Mouse (Mus musculus): ENCODE data around the gene Cdh20. TPM values are rescaled to one million over a fixed set of nuclear protein-coding genes. Genes with fewer than 3 reads are reported as not detected.

Gene Cdh20
- not detected for polyA plus RNA-seq (2017; shearing (Covaris generic))

GRCm38 (mm10) chr1:104768371-104769249 is at the start of gene Cdh20:
Gene Cdh20, plus strand, starts transcription at chr1:104768529.
- ATAC-seq: no peak

DNA sequence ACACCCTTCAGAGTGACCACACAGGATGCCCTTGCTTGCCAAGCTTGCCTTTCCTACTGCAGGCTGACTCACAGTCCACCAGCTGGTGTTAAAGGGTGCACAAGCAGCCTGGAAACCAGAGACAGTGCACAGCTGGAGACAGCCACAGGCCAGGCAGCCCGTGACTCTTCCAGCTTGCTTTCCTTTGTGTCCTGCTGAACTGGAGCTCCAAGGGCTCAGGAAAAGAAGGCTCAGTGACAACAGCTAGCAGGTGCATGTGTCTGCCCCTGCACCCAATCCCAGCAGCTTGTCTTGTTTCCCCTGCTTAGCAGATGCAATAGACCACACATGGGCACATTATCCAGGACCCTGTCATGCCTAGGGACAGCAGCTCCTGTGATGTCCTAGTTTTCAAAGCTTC is 21.5 kb upstream of the Cdh20 start:
- no peak for ATAC-seq

- no peak for ATAC-seq
Measured at GRCm38 (mm10) chr1:104747438-104747837, 20.9 kb upstream of the Cdh20 start.

DNA sequence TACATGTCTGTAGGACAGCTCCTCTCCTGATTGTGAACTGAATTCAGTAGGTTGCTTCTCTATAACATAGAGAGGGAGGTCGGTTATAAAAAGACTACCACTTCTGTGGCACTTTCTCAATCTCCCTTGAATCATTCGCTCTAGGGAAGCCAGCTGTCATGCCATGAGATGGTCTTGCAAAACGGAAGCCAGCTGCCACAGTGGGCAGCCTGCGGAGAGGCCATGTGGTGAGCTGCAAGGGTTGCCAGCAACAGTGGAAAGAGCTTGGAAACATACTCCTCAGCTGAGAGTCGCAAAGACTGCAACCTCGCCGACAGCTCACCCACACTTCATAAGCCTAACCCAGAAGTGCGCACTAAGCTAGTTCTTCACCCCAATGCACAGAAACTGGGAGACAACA is 13.8 kb upstream of the Cdh20 start:
- no peak for ATAC-seq

GRCm38 (mm10) chr1:104755896-104756295 is 12.4 kb upstream of the Cdh20 start:
- ATAC-seq: no peak

DNA sequence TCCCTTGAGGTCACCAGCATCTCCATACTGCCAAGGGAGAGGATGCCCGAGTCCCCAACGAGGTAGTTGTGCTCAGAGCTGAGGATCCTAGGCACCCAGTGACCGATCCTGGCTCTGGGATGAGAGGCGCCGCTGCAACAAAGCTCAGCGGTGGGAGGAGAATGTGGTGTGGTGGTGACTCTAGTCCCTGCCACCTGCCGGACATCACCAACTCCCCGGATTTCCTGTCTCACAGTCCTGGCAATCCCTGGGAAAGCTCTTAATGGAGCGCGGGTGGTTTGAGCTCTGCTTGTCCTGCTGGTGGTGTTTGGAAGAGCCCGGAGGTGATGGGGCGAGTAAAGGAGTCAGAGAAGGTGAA is 900 bp downstream of the Cdh20 start:
- no peak for ATAC-seq

DNA sequence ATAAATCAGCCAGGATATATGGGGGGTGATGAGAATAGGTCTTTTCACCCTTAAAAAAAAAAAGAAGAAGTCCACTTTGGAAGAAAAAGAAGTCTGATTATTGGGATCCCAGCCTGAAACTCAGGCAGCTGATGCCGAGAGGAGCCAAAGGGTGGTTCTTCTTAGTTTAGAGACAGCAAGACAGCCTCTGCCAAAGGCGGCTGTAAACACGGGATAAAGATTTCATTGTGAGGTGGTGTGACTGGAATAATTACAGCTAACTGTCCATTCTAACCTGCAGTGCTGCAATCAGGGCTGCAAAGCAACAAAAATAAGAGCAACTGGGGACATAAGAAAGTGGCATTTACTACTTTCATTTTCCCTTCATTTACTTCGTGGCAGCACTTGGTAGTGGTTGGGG is 3.6 kb downstream of the Cdh20 start:
- ATAC-seq: no peak

DNA sequence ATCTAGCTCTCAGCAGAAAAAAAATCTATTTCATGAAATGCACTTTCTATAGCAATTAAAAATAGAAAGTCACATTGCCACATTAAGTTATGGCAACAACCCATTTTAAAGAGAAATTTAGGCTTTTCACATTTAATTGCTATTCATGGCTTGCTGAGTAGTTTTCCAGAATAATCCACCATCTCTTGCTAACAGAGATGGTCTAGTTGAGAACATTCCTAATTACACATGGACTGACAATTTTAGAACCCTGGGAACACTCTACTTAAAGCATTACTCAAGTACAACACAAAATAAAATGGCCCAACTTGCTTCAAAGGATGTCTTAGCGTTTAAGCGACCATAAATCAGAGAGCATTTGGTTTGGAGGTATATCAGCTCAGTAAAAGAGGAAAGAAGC is 4.9 kb downstream of the Cdh20 start:
- ATAC-seq: no peak

DNA sequence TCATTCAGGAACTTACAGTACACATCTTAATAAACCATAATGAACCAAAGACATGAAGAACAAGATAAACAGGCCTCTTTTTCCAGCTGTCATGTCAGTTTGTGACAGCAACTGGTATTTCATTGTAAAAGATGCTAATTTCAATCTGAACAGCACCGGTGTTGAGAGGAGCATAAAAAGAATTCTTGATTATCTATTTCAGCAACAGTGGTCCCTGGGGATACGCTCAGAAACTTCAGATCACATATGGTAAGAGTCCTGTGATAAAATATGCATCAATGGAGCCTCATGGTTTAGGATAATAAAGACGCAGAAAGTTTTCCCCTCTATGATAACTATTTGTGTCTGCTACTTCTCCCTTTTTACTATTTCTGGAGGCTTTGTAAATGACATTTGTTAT is 25.2 kb downstream of the Cdh20 start:
- ATAC-seq: no peak

- ATAC-seq: no peak
Measured at GRCm38 (mm10) chr1:104796146-104796545, 27.8 kb downstream of the Cdh20 start.

GRCm38 (mm10) chr1:104797139-104797538 is 28.8 kb downstream of the Cdh20 start:
- ATAC-seq: no peak

- no peak for ATAC-seq
Measured at GRCm38 (mm10) chr1:104804746-104805145, 36.4 kb downstream of the Cdh20 start.

DNA sequence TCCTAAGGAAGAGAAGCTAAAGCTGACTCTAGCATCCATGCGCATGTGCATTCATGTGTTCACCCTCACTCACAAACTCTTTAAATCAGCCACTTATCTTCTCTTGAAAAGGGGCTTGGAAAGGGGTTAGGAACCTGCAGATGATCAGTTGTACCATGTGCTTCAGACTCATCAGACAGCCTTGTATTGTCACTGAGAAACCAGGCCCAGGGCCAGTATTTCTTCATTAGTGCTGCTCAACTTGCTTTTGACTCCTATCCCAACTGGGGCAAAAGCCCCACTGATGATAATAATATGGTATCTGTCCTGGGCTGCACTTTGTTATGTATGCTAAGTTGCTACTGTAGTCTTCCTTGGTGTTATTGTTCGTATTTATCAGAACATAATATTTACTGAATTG is 38.9 kb downstream of the Cdh20 start:
- ATAC-seq: no peak

GRCm38 (mm10) chr1:104817510-104817909 is 49.2 kb downstream of the Cdh20 start:
- ATAC-seq: no peak

GRCm38 (mm10) chr1:104828106-104828505 is 59.8 kb downstream of the Cdh20 start:
- ATAC-seq: no peak

- ATAC-seq: no peak
Measured at GRCm38 (mm10) chr1:104838206-104838915, 70.0 kb downstream of the Cdh20 start.

DNA sequence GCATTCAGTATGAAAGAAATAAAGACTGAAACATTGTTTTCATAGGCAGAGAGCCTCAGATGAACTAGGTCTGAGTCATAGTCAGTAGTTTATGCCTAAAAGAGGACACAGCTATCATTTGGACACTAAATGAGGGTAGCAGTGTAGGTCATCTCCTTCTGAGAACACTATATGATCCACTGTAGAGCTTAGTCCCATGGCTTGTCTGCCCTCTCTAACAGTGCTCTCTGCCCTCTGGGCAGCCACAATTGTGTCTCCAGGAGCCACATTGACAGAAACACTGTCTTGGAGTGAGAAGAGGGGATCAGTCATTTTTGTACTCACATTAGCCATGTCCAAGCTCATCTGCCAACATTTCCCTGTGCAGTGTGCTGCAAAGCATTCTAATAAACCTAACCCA is 70.7 kb downstream of the Cdh20 start:
- no peak for ATAC-seq

DNA sequence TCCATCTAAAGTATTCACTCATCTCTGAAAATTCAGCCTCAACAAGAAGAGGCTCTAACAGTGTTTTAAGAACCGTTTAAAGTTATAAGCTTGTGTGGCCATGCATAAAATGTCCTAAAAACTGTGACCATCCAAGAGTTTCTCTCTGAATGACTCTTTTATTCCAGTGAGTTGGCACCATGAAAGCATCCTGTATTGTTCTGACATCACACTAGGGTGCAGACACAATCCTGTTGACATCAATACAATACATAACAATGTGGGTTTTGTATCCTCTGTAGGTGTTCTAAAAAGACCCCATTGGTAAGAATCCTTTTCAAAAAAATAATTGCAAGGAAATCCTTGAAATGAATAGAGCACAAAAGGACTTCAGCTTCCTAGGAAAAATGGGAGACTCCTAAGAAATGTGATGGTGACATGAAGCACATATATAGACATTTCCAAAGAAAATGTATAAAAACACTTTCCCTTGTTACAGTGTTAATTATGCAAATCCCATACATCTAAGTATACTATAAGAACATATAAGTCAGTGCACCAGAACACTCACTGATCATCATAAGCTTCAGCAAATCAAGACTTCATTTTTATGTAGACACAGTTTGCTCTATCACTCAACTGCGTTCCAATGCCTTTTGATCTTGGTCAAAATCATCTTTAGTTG is 80.1 kb downstream of the Cdh20 start:
- ATAC-seq: no peak

DNA sequence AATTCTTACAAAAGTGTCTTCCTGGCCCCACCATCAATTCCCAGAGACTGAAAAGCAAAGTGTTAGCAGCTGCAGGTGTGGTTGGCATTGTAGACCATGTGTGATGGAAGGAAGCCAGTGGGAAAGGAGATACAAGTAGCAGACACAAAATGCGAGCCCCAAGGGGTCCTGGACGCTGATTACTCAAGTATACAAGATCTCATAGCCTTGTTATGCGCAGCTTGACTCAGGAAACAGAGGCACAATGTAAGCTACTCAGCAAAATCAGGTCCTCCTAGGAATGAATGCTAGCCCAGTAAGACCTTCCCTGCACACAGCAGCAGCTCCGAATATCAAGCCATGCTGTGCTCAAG is 80.6 kb downstream of the Cdh20 start:
- no peak for ATAC-seq

DNA sequence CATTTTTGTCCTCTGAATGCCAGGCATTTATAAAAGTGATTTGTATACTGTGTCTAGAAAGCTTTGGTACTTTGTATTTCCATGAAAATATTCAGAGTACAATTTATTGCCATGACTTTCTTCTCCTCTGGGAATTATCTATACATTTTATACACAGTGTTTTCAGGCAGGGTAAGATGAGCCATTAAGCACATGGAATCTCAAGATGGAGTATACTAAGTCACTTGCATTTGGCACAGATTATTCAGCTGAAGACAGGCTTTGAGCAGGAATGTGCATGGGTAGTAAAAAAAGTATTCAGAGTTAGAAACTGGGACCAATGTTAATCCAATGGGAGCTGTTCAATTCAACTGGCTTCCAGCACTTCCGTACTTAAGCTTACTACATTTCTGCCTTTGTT is 109.1 kb downstream of the Cdh20 start:
- ATAC-seq: no peak

DNA sequence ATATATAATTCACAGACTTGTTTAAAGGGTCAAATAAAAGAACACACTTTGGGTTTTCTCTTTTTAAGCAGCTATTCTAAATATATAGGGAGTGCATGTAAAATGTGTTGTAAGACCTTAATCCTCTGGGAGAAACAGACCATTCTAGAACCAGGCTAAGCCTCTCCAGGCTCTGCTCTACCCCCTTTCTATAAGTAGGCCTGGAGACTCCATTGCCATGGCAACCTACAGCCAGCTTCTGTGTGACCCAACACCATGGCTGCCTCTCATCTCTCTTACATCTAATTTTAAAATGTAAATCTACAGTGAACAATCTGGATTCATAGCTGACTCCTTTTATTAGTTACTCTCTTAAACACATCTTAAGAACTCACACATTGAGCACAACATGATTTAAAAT is 133.5 kb downstream of the Cdh20 start:
- no peak for ATAC-seq

- no peak for ATAC-seq
Measured at GRCm38 (mm10) chr1:104903409-104903808, 135.1 kb downstream of the Cdh20 start.

GRCm38 (mm10) chr1:104912407-104912806 is 144.1 kb downstream of the Cdh20 start:
- ATAC-seq: no peak

DNA sequence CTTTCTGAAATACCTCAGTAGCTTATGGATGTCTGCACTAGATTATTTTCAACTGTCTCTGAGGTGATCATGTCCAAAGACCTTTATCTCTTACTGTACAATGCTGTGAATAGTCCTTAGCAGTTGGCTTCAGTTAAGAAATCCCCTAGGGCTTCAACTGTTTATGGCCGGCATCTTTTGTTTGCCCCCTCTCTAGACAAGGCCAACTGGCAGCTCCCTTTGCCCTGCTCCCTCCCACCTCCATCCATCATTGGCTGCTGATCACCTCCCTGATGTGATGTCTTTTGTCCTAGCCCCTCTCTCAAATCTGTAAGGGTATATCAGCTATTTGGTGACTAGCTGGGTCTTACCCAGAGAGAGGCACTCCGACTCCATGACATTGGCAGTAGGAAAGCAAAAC is 148.2 kb downstream of the Cdh20 start:
- no peak for ATAC-seq

Data from CD4-positive, CD25-positive, alpha-beta regulatory T cell, adult 4 months (primary cell).